Mouse (Mus musculus) erythroblast, embryonic 14.5 days (primary cell): Measurements from ENCODE around the gene Plcb4. TPM values are rescaled to one million over a fixed set of nuclear protein-coding genes. Genes with fewer than 3 reads are reported as not detected.
"Not testable (repeated sequence)": the region's sequence is repeated elsewhere in the genome, so short reads cannot be mapped to it uniquely, and the experiment has no call there.

Experiments
- H3K27me3 ChIP-seq: 2 replicates; pipeline ENCODE4 v1.6.1; 2012; ENCODE audit warnings: inconsistent platforms; ENCODE audit not compliant: control insufficient read depth
- H3K36me3 ChIP-seq: 2 replicates; pipeline ENCODE4 v1.6.1; 2012; ENCODE audit warnings: mild to moderate bottlenecking, inconsistent platforms; ENCODE audit not compliant: control insufficient read depth
- H3K4me1 ChIP-seq: 2 replicates; pipeline ENCODE4 v1.6.1; 2012; ENCODE audit warnings: inconsistent platforms; ENCODE audit not compliant: control insufficient read depth
- H3K4me3 ChIP-seq: replicated peaks from 2 replicates; pipeline ENCODE3; 2012; ENCODE audit warnings: moderate library complexity, mild to moderate bottlenecking, inconsistent platforms
- H3K9me3 ChIP-seq: 2 replicates; pipeline ENCODE4 v1.6.1; 2012; ENCODE audit warnings: low read length, inconsistent platforms, mixed read lengths; ENCODE audit not compliant: control insufficient read depth
- GATA1 ChIP-seq: IDR thresholded peaks from 2 replicates; pipeline ENCODE4 v1.6.1; 2012; ENCODE audit warnings: low read length, inconsistent platforms, mixed read lengths
- TAL1 ChIP-seq: IDR thresholded peaks from 3 replicates; pipeline ENCODE4 v1.6.1; 2012; ENCODE audit warnings: low read length, inconsistent platforms, mixed read lengths
- polyA plus RNA-seq: library from polyadenylated mRNA; stranded (reverse); fragments of >175 nt; gene quantifications from 2 replicates; pipeline ENCODE4 v1.2.3, GENCODE M21; 2012

The Plcb4 gene
- polyA plus RNA-seq, 1 experiment, result not detected

DNA sequence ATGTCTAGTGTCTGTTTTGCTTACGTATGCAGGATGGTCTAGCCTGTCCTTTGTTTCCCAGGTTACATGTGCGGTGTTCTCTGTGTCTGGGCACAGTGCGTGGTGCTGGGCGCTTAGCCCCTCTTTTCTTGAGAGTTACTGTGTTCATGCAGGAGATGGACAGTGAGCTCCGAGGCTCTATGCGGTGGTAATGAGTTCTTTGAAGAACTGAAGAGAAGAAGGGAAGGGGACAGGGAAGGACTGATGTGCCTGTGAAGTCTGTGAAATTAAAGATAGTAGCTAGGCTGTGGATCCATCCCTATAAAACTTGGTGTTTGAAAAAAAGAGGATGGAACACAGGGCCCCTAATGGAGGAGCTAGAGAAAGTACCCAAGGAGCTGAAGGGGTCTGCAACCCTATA is 64.6 kb downstream of the Plcb4 start:
- no peak overlapping the region for H3K4me3 ChIP-seq
- TF ChIP-seq TAL1 (no peak), GATA1 (no peak)

GRCm38 (mm10) chr2:135724489-135724888 is 65.7 kb downstream of the Plcb4 start:
- H3K4me1 ChIP-seq, result no peaks in the 10 kb centered on the region
- H3K4me3 ChIP-seq, result no peak overlapping the region
- H3K27me3 ChIP-seq, result no peaks in the 10 kb centered on the region
- no peaks in the 10 kb centered on the region for H3K9me3 ChIP-seq
- TF ChIP-seq TAL1, result no peak
- TF ChIP-seq GATA1, result no peak
- H3K36me3 ChIP-seq, result no peaks in the 10 kb centered on the region

More for the DNA sequence above, 64.6 kb downstream of the Plcb4 start:
- H3K36me3 ChIP-seq, result no peaks in the 10 kb centered on the region
- H3K9me3 ChIP-seq, result no peaks in the 10 kb centered on the region
- no peaks in the 10 kb centered on the region for H3K27me3 ChIP-seq
- H3K4me1 ChIP-seq, result no peaks in the 10 kb centered on the region

GRCm38 (mm10) chr2:135725362-135725761 is 66.6 kb downstream of the Plcb4 start:
- H3K27me3 ChIP-seq, result no peaks in the 10 kb centered on the region
- no peaks in the 10 kb centered on the region for H3K4me1 ChIP-seq

GRCm38 (mm10) chr2:135727088-135727487 is 68.3 kb downstream of the Plcb4 start:
- no peaks in the 10 kb centered on the region for H3K9me3 ChIP-seq
- H3K27me3 ChIP-seq, result no peaks in the 10 kb centered on the region
- no peaks in the 10 kb centered on the region for H3K36me3 ChIP-seq
- TF ChIP-seq GATA1 (no peak), TAL1 (no peak)
- peaks cover 3% of the 10 kb centered on the region for H3K4me1 ChIP-seq
- no peak overlapping the region for H3K4me3 ChIP-seq

More at GRCm38 (mm10) chr2:135725362-135725761, 66.6 kb downstream of the Plcb4 start:
- no peak for TF ChIP-seq GATA1
- no peak for TF ChIP-seq TAL1
- Histone ChIP-seq H3K9me3 (no peaks in the 10 kb centered on the region), H3K4me3 (no peak overlapping the region), H3K36me3 (no peaks in the 10 kb centered on the region)

- no peak overlapping the region for H3K4me3 ChIP-seq
- no peaks in the 10 kb centered on the region for H3K27me3 ChIP-seq
- TF ChIP-seq GATA1 (no peak), TAL1 (no peak)
- H3K36me3 ChIP-seq, result no peaks in the 10 kb centered on the region
- no peaks in the 10 kb centered on the region for H3K9me3 ChIP-seq
- H3K4me1 ChIP-seq, result peaks cover 4% of the 10 kb centered on the region
Observed at GRCm38 (mm10) chr2:135727925-135728324, 69.1 kb downstream of the Plcb4 start.

DNA sequence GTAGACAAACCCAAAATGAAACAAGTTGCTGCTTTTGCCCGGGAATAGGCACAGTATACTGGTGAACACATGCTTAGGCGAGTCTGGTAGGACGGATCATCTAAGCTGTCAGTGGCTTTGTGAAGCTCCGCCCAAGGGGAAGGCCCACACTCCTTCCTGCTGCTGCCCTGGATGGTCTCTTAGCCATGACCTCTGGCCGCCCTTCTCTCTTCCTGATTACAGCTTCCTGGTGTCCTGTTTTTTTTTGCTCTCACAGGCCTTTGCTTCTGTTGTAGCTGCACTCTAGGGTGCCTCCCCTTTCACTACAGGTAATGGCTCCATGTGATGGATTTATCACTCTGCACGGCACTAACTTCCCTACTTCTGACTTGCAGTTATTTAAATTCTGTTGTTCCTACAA is 72.8 kb downstream of the Plcb4 start:
- Histone ChIP-seq H3K36me3 (no peaks in the 10 kb centered on the region), H3K4me1 (peaks cover 5% of the 10 kb centered on the region), H3K4me3 (no peak overlapping the region), H3K9me3 (no peaks in the 10 kb centered on the region), H3K27me3 (no peaks in the 10 kb centered on the region)
- no peak for TF ChIP-seq GATA1
- TF ChIP-seq TAL1, result no peak

GRCm38 (mm10) chr2:135732651-135733050 is 73.8 kb downstream of the Plcb4 start:
- TF ChIP-seq GATA1, result no peak
- TF ChIP-seq TAL1, result no peak
- Histone ChIP-seq H3K4me1 (peaks cover 5% of the 10 kb centered on the region), H3K27me3 (no peaks in the 10 kb centered on the region), H3K36me3 (no peaks in the 10 kb centered on the region), H3K9me3 (no peaks in the 10 kb centered on the region), H3K4me3 (no peak overlapping the region)

DNA sequence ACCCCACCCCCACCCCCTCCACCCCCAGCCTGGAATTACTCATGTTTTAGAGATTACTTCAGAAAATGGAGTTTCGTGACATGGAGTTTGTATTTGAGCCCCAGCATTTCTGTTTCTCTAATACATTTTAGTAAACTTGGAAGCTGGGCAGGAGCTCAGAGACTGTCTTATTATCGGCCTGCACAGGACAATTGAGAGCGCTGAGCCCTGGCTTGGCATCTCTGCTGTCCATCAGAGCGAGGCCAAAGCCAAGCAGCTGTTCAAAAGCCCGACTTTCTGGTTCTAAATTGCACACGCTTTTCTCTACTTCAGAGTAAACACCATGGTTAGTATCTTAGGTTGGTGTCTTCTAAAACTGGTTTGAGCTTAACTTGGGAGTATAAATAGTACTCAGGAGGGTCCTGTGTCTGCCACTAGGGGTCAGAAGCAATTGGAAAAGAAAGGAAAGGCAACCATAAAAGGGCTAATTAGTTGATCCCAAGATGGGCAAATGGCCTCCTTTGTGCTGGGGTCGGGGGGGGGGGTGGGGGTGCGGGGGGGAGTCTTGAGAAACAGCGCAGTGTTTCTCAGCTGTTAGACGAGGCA is 75.2 kb downstream of the Plcb4 start:
- H3K27me3 ChIP-seq, result no peaks in the 10 kb centered on the region
- no peak overlapping the region for H3K4me3 ChIP-seq
- H3K4me1 ChIP-seq, result peaks cover 5% of the 10 kb centered on the region
- no peaks in the 10 kb centered on the region for H3K9me3 ChIP-seq
- TF ChIP-seq TAL1 (no peak), GATA1 (no peak)
- H3K36me3 ChIP-seq, result no peaks in the 10 kb centered on the region

DNA sequence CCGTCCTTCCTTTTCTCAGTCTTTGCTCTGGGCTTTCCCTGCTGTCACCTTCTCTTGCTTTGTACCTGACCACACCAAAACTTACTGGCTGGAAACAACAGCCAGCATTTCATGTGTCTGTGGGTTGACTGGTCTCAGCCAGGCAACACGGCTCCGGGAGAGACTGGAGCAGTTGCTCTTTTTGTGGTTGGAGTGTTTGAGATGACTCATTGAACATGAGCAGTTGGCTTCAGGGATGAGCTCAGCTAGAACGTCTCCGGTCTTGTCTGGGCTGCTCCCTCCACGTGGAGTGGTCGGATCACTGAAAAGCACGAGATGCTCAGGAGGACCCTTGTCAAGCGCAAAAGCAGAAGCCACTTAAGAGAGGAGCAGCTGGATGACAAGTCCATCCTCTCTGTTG is 78.7 kb downstream of the Plcb4 start:
- no peaks in the 10 kb centered on the region for H3K9me3 ChIP-seq
- H3K36me3 ChIP-seq, result no peaks in the 10 kb centered on the region
- peaks cover 2% of the 10 kb centered on the region; the same call in 1 of the 2 replicates for H3K4me1 ChIP-seq
- no peak for TF ChIP-seq GATA1
- TF ChIP-seq TAL1, result no peak
- H3K27me3 ChIP-seq, result no peaks in the 10 kb centered on the region
- no peak overlapping the region for H3K4me3 ChIP-seq

- not testable (repeated sequence) for H3K4me3 ChIP-seq, H3K9me3 ChIP-seq, H3K36me3 ChIP-seq, H3K4me1 ChIP-seq, H3K27me3 ChIP-seq
Observed at GRCm38 (mm10) chr2:135738022-135738780, 79.4 kb downstream of the Plcb4 start.
